Mouse (Mus musculus) heart, postnatal 0 days (tissue): ENCODE measurements at regions not wholly inside any gene's neighbourhood (a gene's known extent, or its start where the extent isn't known, plus 50 kb on each side); places are given as distances from the start of the nearest gene placed in this dataset.

Experiments used
- CTCF ChIP-seq: IDR thresholded peaks from 2 replicates; pipeline ENCODE4 v1.5.1; 2016; ENCODE audit warnings: antibody characterized with exemption, control low read depth, low read depth
- EP300 ChIP-seq: IDR thresholded peaks from 2 replicates; pipeline ENCODE4 v1.6.1; 2016; ENCODE audit warnings: antibody characterized with exemption, low read depth

- TF ChIP-seq CTCF (no peak), EP300 (no peak)
These were observed 545.2 kb upstream of the Igfbp3 start for GRCm38 (mm10) chr11:7758862-7759467.
